Mouse (Mus musculus) layer of hippocampus, adult 18-20 months (tissue): Measurements from ENCODE around the gene Pigs. TPM values are rescaled to one million over a fixed set of nuclear protein-coding genes. Genes with fewer than 3 reads are reported as not detected.

Experiments used
- DNase-seq, 2 experiments: peaks; one replicate each; pipeline ENCODE4 v3.0.0; 2022; ENCODE audit warnings: low spot score in 2 of 2
- total RNA-seq, 2 experiments: library from RNA; stranded (reverse); gene quantifications; 2 replicates each; pipeline ENCODE4 v1.2.3; 2021

Gene Pigs
- total RNA-seq, 2 experiments from 2014 or later = 59.0 to 62.0 TPM

GRCm38 (mm10) chr11:78360789-78361131 lies 32.5 kb downstream of the Pigs start:
- DNase-seq = no peak

- no peak for DNase-seq
Measured at GRCm38 (mm10) chr11:78363309-78364007, 35.2 kb downstream of the Pigs start.

- no peak for DNase-seq
Measured at GRCm38 (mm10) chr11:78364103-78364502, 35.9 kb downstream of the Pigs start.

GRCm38 (mm10) chr11:78367456-78368225 lies 39.4 kb downstream of the Pigs start:
- no peak for DNase-seq

- DNase-seq = no peak
Measured at GRCm38 (mm10) chr11:78370389-78370788, 42.2 kb downstream of the Pigs start.

- DNase-seq = no peak
Measured at GRCm38 (mm10) chr11:78371711-78372110, 43.5 kb downstream of the Pigs start.

GRCm38 (mm10) chr11:78372166-78372565 lies 44.0 kb downstream of the Pigs start:
- DNase-seq = no peak

GRCm38 (mm10) chr11:78372610-78373009 lies 44.4 kb downstream of the Pigs start:
- DNase-seq = no peak

GRCm38 (mm10) chr11:78374147-78374546 lies 45.9 kb downstream of the Pigs start:
- no peak for DNase-seq

- DNase-seq = no peak
Measured at GRCm38 (mm10) chr11:78377549-78378159, 49.4 kb downstream of the Pigs start.

- no peak for DNase-seq
Measured at GRCm38 (mm10) chr11:78380351-78380750, 52.1 kb downstream of the Pigs start.

- DNase-seq = no peak
Measured at GRCm38 (mm10) chr11:78380996-78381395, 52.8 kb downstream of the Pigs start.

GRCm38 (mm10) chr11:78382286-78382685 lies 54.1 kb downstream of the Pigs start:
- peak in 1 of 2 experiments; percentile 65 for DNase-seq

- no peak for DNase-seq
Measured at GRCm38 (mm10) chr11:78382701-78383100, 54.5 kb downstream of the Pigs start.

- no peak for DNase-seq
Measured at GRCm38 (mm10) chr11:78385776-78386175, 57.6 kb downstream of the Pigs start.

GRCm38 (mm10) chr11:78386508-78387043 lies 58.4 kb downstream of the Pigs start, which contains the start of gene Foxn1:
TSS of gene Foxn1 (minus strand) at chr11:78386558.
- no peak for DNase-seq

Other genes starting within 250 kb of the Pigs start
- gene Eral1, start 248.0 kb upstream of the Pigs start, total RNA-seq = 10 to 100 TPM; 19.2 to 19.7 TPM
- gene Fam222b, start 233.8 kb upstream of the Pigs start, total RNA-seq = 10 to 100 TPM; 29.7 to 30.5 TPM
- 1 to 10 TPM; 8.3 to 9.8 TPM for gene Traf4, start 162.8 kb upstream of the Pigs start, total RNA-seq
- 1 to 10 TPM; 2.6 to 4.1 TPM for gene Nek8, start 151.7 kb upstream of the Pigs start, total RNA-seq
- 10 to 100 TPM; 16.8 to 17.5 TPM for gene Tlcd1, start 151.7 kb upstream of the Pigs start, total RNA-seq
- 100 to 1,000 TPM; 770 to 803 TPM for gene Rpl23a, start 144.8 kb upstream of the Pigs start, total RNA-seq
- gene Rab34, start 140.0 kb upstream of the Pigs start, total RNA-seq = 10 to 100 TPM; 22.5 to 25.8 TPM
- gene Proca1, start 135.0 kb upstream of the Pigs start, total RNA-seq = 1 to 10 TPM; 3.4 to 4.4 TPM
- gene Sdf2, start 82.7 kb upstream of the Pigs start, total RNA-seq = 10 to 100 TPM; 65.5 to 71.2 TPM
- 100 to 1,000 TPM; 123 to 126 TPM for gene Supt6, start 82.4 kb upstream of the Pigs start, total RNA-seq
- 100 to 1,000 TPM; 183 to 188 TPM for gene 2610507B11Rik, start 66.7 kb upstream of the Pigs start, total RNA-seq
- 1 to 10 TPM; 7.4 TPM for gene BC030499, start 37.6 kb upstream of the Pigs start, total RNA-seq
- 1 to 10 TPM; 5.7 to 7.1 TPM for gene Spag5, start 26.9 kb upstream of the Pigs start, total RNA-seq
- gene Aldoc, start 5.4 kb upstream of the Pigs start, total RNA-seq = 100 to 1,000 TPM; 856 to 892 TPM
- gene Unc119, start 15.1 kb downstream of the Pigs start, total RNA-seq = 10 to 100 TPM; 33.0 to 33.5 TPM
- gene Foxn1, start 58.1 kb downstream of the Pigs start, total RNA-seq = not detected
- gene Slc13a2, start 93.8 kb downstream of the Pigs start, total RNA-seq = not detected
- gene Slc46a1, start 137.3 kb downstream of the Pigs start, total RNA-seq = 10 to 100 TPM; 10.9 to 11.7 TPM
- gene Sarm1, start 169.3 kb downstream of the Pigs start, total RNA-seq = 10 to 100 TPM; 36.1 to 38.8 TPM
- 10 to 100 TPM; 52.7 to 53.9 TPM for gene Vtn, start 170.7 kb downstream of the Pigs start, total RNA-seq
- 1 to 10 TPM; 5.3 to 5.7 TPM for gene Sebox, start 175.0 kb downstream of the Pigs start, total RNA-seq
- 10 to 100 TPM; 44.8 to 47.1 TPM for gene Tmem199, start 183.8 kb downstream of the Pigs start, total RNA-seq
- gene Poldip2, start 183.8 kb downstream of the Pigs start, total RNA-seq = 100 to 1,000 TPM; 118 to 119 TPM
- gene Tnfaip1, start 207.9 kb downstream of the Pigs start, total RNA-seq = 10 to 100 TPM; 29.1 to 29.8 TPM
- gene Ift20, start 207.9 kb downstream of the Pigs start, total RNA-seq = 10 to 100 TPM; 73.8 to 78.2 TPM
- gene Tmem97, start 222.4 kb downstream of the Pigs start, total RNA-seq = 10 to 100 TPM; 11.7 to 14.6 TPM